Mouse (Mus musculus): ENCODE data around the gene Rcsd1. TPM values are rescaled to one million over a fixed set of nuclear protein-coding genes. Genes with fewer than 3 reads are reported as not detected.
A peak's percentile ranks its signal among the peaks of the same experiment; 100 is the strongest.
"Not testable (repeated sequence)": the region's sequence is repeated elsewhere in the genome, so short reads cannot be mapped to it uniquely, and the experiment has no call there.

The Rcsd1 gene
- polyA plus RNA-seq, 1 experiment, result 10.1 TPM

DNA sequence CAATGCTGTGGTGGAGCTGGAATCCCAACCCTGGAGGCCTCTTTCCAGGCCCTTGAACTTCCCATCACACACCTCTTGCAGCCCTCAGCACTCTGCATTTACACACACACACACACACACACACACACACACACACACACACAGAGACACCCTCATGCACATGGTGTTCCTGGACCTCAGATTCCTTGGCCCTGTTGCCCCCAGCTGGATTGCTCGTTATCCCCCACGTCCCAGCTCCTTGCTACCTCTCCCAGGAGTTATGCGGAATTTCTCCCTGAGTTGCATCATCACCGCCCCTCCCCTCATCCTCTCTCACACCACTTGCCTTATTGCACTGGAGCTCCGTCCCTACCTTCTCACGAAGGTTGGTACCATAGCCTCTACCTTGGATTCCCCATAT is 23.2 kb downstream of the Rcsd1 start:
- TF ChIP-seq POLR2A (IDR thresholded peaks at IDR 0.05; ENCODE audit: borderline replicate concordance, extremely low read depth, insufficient read depth, insufficient read length, poor library complexity, severe bottlenecking), result no peak
- TF ChIP-seq CTCF (IDR thresholded peaks at IDR 0.05; ENCODE audit: borderline replicate concordance, extremely low read depth, insufficient read depth, insufficient read length), result no peak
- no peak for DNase-seq (ENCODE audit: low read depth)

DNA sequence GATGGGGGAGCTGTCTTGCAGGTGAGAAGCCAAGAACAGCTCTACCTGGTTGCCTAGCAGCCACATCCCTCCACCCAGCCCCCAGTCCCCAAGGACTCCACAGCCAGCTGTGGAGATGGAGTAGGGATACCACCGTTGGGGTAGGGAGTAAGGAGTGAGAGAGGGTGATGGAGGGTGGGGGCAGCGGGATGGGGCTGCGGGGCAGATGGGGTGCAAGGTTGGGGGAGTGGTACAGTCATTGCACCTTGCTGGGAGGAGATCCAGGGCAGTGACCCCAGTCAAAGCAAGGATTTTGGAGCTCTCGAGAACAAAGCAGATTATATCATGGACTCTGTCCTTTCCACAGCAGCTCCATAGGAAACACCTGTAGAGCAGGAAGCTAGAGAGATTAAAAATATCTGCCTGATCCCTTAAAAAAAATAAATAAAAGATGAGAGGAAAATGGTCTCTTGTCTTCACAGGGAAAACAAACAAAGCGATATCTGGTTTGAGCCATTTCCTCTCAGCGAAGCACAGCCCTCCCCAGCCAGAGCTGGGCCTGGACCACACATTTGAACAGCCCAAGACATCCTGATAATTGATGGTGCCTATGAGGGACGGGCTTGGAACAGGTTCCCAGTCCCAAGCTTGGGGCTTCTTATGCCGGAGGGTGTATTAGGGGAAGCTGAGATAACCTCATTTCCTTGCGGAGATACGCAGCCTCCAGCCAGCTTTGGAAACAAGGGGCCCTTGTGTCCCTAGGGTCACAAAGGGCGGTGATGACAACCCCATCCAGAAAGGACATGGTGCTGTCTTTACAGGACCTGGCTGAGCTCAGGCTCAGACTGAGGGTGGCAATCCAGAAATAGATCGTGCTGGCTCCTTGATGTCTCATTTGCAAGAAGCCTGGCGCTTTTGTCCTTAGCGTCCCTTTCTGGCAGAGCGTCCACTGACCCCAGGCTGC is 25.0 kb downstream of the Rcsd1 start:
- DNase-seq (ENCODE audit: low read depth), result no peak
- no peak for TF ChIP-seq CTCF (IDR thresholded peaks at IDR 0.05; ENCODE audit: borderline replicate concordance, extremely low read depth, insufficient read depth, insufficient read length)
- TF ChIP-seq POLR2A (IDR thresholded peaks at IDR 0.05; ENCODE audit: borderline replicate concordance, extremely low read depth, insufficient read depth, insufficient read length, poor library complexity, severe bottlenecking), result no peak

DNA sequence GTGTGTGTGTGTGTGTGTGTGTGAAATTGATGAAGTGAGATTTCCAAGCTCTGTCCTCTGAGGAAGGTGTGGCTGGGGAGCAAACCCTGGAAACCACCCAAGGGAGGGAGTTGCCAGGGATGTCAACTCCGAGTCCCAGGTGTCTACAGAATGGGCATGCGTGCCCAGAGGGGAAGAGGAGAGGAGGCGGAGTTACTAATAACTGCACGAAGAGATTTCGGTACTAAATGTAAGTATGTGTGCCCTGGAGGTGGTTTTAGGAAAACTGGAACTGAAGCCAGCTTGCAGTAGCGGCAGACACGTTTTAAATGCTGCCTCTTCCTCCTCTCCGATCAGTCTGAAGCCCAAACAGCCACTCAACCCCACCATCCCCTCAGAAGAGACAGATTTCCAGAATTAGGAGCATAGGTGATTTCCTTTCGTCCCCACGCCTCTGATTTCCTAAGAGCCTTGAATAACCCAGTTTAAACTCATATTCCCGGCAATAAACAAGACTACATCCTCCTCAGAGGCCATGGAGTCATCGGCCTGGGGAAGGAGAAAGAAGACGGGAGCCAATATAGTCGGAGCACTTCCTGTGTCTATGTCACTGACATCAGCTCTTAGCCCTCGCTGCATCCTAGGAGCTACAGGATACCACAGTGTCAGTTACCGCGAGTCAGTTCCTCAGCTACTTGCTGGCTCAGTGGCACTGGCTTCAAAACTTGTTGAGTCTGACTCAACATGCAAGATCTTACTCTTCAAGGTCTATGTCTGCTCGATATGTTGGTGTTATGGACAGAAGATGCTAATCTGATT is 27.3 kb downstream of the Rcsd1 start:
- TF ChIP-seq POLR2A (IDR thresholded peaks at IDR 0.05; ENCODE audit: borderline replicate concordance, extremely low read depth, insufficient read depth, insufficient read length, poor library complexity, severe bottlenecking) (no peak), CTCF (IDR thresholded peaks at IDR 0.05; ENCODE audit: borderline replicate concordance, extremely low read depth, insufficient read depth, insufficient read length) (no peak)
- no peak for DNase-seq (ENCODE audit: low read depth)

DNA sequence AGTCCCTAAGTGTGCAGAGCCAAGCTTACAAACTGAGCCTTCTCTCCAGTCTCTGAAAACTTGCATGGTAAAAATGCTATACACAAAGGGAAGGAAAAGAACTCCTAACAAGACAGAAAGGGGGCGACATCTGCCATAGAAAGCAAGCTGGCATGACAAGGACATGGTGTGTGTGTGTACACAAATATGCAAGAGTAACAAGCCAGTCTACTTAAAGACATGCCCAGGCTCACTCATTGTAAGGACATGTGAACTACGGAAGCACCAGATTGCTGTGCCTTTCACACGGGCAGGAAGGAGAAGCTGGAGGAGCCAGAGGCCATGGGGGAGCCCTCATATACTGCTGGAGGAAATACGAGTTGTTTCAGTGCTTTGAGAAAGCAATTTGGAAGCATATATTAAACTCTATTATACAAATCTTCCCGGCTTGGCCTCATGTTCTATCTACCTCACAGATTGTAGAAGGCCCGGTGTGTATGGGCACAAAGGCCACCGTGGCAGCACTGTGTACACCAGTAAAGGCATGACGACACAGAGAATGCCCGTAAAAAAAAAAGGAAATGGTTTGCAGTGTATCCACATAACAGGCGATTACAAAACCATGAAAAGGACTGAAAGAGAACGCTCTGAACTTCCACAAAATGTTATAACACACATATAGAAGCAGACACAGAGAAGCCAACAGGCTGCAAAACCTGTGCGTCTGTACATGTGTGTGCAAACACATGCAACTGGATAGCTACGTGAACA is 28.3 kb downstream of the Rcsd1 start:
- peak; percentile 41 for DNase-seq (ENCODE audit: low read depth)
- peak; percentile 19; the same call in 1 of the 2 replicates for TF ChIP-seq CTCF (IDR thresholded peaks at IDR 0.05; ENCODE audit: borderline replicate concordance, extremely low read depth, insufficient read depth, insufficient read length)
- no peak for TF ChIP-seq POLR2A (IDR thresholded peaks at IDR 0.05; ENCODE audit: borderline replicate concordance, extremely low read depth, insufficient read depth, insufficient read length, poor library complexity, severe bottlenecking)

DNA sequence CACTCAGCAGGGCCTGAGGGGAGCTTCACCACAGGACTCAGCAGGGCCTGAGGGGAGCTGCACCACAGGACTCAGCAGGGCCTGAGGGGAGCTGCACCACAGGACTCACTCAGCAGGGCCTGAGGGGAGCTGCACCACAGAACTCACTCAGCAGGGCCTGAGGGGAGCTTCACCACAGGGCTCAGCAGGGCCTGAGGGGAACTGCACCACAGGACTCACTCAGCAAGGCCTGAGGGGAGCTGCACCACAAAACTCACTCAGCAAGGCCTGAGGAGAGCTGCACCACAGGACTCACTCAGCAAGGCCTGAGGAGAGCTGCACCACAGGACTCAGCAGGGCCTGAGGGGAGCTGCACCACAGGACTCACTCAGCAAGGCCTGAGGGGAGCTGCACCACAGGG is 29.5 kb downstream of the Rcsd1 start:
- not testable (repeated sequence) for DNase-seq (ENCODE audit: low read depth)

DNA sequence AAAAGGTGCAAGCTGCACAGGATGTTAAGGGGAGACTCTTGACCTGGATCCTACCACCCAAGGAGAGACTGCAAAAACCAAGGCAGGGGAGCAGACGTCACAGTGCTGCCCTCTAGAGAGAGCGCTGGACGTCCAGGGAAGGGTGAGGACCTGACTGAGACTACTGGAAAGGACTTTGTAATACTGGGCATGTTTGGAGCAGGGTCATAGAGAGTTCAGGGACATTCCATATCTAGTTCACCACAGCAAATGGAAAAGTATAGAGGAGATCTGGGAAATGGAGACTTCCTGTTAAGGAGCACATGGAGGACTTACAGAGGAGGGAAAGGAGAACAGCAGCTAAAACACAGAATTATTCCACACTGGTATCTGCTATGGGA is 29.9 kb downstream of the Rcsd1 start:
- DNase-seq (ENCODE audit: low read depth), result no peak
- TF ChIP-seq CTCF (IDR thresholded peaks at IDR 0.05; ENCODE audit: borderline replicate concordance, extremely low read depth, insufficient read depth, insufficient read length) (no peak), POLR2A (IDR thresholded peaks at IDR 0.05; ENCODE audit: borderline replicate concordance, extremely low read depth, insufficient read depth, insufficient read length, poor library complexity, severe bottlenecking) (no peak)

DNA sequence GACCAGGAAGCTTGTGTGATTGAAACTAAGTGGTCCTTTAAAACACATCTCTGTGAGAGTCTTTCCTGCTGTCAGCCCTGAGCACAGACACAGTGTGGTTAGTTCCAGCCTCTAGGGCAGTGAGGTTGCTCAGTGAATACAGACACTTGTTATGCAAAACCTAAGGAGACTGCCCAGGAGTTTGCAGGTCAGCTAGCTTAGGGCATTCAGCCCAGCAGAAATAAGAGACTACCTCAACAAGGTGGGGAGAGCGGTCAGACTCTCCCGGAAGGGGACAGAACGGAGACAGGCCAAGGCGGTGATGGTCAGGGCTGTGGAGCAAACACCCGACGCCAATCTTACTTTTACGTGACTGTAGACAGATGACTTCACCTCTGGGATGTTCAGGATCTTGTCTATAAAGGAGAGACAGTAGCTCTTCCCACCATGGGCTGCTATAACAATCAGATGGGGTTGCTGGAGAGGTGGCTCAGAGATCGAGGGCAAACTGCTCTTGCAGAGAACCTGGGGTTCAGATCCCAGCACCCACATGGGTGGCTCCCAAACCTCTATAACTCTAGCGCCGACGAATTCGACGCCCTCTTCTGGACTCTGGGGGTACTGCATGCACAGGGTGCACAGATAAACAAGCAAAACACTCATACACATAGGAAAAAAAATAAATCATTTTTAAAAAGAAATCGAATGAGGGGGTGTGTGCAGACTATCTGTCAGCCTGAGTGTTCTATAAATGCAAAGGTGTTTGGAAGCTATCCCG is 30.5 kb downstream of the Rcsd1 start:
- DNase-seq (ENCODE audit: low read depth), result no peak
- TF ChIP-seq POLR2A (IDR thresholded peaks at IDR 0.05; ENCODE audit: borderline replicate concordance, extremely low read depth, insufficient read depth, insufficient read length, poor library complexity, severe bottlenecking) (no peak), CTCF (IDR thresholded peaks at IDR 0.05; ENCODE audit: borderline replicate concordance, extremely low read depth, insufficient read depth, insufficient read length) (peak; percentile 50; the same call in 1 of the 2 replicates)

DNA sequence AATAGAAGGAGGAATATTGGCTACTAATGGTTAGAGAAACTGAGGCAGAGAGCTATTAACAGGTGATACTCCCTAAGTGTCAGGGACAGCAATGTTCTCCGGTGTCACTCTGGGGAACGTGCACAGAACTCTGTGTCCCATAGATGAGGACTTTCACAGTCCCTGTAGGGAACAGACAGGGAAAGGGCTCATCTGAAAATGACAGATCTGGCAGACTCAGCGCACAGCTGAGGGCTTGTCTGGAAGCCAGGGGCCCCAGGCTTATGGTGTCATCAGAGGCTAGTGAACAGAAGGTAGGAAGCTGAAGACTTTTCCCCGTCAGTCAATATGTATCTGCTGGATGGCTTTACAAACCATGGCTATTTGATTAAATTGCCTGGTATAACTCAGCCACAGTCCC is 32.0 kb downstream of the Rcsd1 start:
- TF ChIP-seq CTCF (IDR thresholded peaks at IDR 0.05; ENCODE audit: borderline replicate concordance, extremely low read depth, insufficient read depth, insufficient read length) (no peak), POLR2A (IDR thresholded peaks at IDR 0.05; ENCODE audit: borderline replicate concordance, extremely low read depth, insufficient read depth, insufficient read length, poor library complexity, severe bottlenecking) (no peak)
- peak; percentile 35 for DNase-seq (ENCODE audit: low read depth)

DNA sequence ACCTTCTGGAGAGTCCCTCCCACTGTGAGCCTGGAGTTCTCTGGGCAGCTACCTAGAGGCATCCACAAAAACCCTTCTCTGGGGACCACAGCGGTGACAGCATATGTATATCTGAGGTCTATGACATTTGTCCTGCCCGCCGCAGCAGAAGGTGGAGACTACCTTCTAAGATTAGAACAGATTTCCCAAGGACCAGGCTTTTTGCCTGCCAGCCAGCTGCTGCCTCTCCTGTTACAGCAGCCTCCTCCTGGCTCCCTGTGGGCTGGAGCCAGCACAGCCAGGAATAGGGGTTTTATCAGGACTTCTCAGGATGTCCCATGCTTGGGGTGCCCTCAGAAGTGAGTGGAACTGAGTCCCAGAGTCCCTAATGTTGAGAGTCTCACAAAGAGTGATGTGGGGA is 32.6 kb downstream of the Rcsd1 start:
- TF ChIP-seq CTCF (IDR thresholded peaks at IDR 0.05; ENCODE audit: borderline replicate concordance, extremely low read depth, insufficient read depth, insufficient read length), result no peak
- TF ChIP-seq POLR2A (IDR thresholded peaks at IDR 0.05; ENCODE audit: borderline replicate concordance, extremely low read depth, insufficient read depth, insufficient read length, poor library complexity, severe bottlenecking), result no peak

DNA sequence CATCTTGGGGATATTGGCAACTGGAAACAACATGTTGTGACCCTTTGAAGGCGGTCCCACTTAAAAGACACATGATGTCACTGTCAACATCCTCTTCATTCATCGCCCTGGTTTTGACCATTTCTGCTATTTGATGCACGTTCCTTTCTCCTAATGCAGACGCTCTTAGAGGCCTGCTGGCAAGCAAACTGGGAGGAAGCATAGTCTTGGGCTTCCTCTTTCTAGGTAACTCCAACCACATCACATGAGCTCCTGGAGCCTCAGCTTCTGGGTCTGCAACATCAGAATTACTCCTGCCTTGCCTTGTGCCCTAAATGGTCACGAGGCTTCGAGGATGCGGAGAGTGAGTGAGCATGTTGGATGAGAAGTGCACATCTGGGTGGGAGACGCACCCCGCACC is 34.4 kb downstream of the Rcsd1 start:
- no peak for TF ChIP-seq POLR2A (IDR thresholded peaks at IDR 0.05; ENCODE audit: borderline replicate concordance, extremely low read depth, insufficient read depth, insufficient read length, poor library complexity, severe bottlenecking)
- no peak for TF ChIP-seq CTCF (IDR thresholded peaks at IDR 0.05; ENCODE audit: borderline replicate concordance, extremely low read depth, insufficient read depth, insufficient read length)
- DNase-seq (ENCODE audit: low read depth), result no peak

More for the DNA sequence above, 32.6 kb downstream of the Rcsd1 start:
- no peak for DNase-seq (ENCODE audit: low read depth)
